Mouse (Mus musculus) MEL (cell line): ENCODE results near the gene Arid1b.

Source experiments
- CTCF ChIP-seq, 3 experiments: IDR thresholded peaks in 2 of 3; conservative IDR thresholded peaks in 1 of 3; 2 replicates each; pipeline ENCODE4 v1.5.1; 2011 to 2012; ENCODE audit warnings: low read length in 3 of 3, low read depth in 2 of 3, mild to moderate bottlenecking in 2 of 3, improper control_type of control experiment in 1 of 3, inconsistent platforms in 1 of 3, mixed read lengths in 1 of 3, moderate library complexity in 1 of 3; ENCODE audit not compliant: control insufficient read depth in 1 of 3, insufficient read depth in 1 of 3, poor library complexity in 1 of 3, severe bottlenecking in 1 of 3
- E2F4 ChIP-seq: IDR thresholded peaks from 2 replicates; pipeline ENCODE4 v1.6.1; 2011; ENCODE audit warnings: low read depth, low read length, improper control_type of control experiment, borderline replicate concordance
- ELF1 ChIP-seq: IDR thresholded peaks from 2 replicates; pipeline ENCODE4 v1.6.1; 2014; ENCODE audit warnings: low read depth, mild to moderate bottlenecking, inconsistent platforms, low read length, improper control_type of control experiment, moderate library complexity
- EP300 ChIP-seq, 2 experiments: IDR thresholded peaks; 2 replicates each; pipeline ENCODE4 v1.6.1; 2011; ENCODE audit warnings: improper control_type of control experiment in 2 of 2, low read length in 2 of 2, low read depth in 1 of 2, mild to moderate bottlenecking in 1 of 2
- ETS1 ChIP-seq: IDR thresholded peaks from 2 replicates; pipeline ENCODE4 v1.6.1; 2012; ENCODE audit warnings: low read depth, mild to moderate bottlenecking, inconsistent platforms, low read length, improper control_type of control experiment, moderate library complexity
- HCFC1 ChIP-seq: IDR thresholded peaks from 2 replicates; pipeline ENCODE4 v1.6.1; 2012; ENCODE audit warnings: low read depth, mild to moderate bottlenecking, inconsistent platforms, low read length, improper control_type of control experiment, moderate library complexity
- MAX ChIP-seq: IDR thresholded peaks from 2 replicates; pipeline ENCODE4 v1.6.1; 2011; ENCODE audit warnings: low read length, improper control_type of control experiment
- MAZ ChIP-seq: IDR thresholded peaks from 2 replicates; pipeline ENCODE4 v1.6.1; 2012; ENCODE audit warnings: low read depth, mild to moderate bottlenecking, inconsistent platforms, low read length, improper control_type of control experiment
- MYC ChIP-seq: IDR thresholded peaks from 2 replicates; pipeline ENCODE4 v1.6.1; 2011; ENCODE audit warnings: low read depth, mild to moderate bottlenecking, low read length, improper control_type of control experiment, moderate library complexity
- POLR2A ChIP-seq, 2 experiments: IDR thresholded peaks; 2 replicates each; pipeline ENCODE4 v1.6.1; 2011 to 2012; ENCODE audit warnings: low read length in 2 of 2, mild to moderate bottlenecking in 2 of 2, control low read depth in 1 of 2, improper control_type of control experiment in 1 of 2, low read depth in 1 of 2, moderate library complexity in 1 of 2; ENCODE audit not compliant: control insufficient read depth in 1 of 2, insufficient read depth in 1 of 2, poor library complexity in 1 of 2
- RAD21 ChIP-seq: IDR thresholded peaks from 2 replicates; pipeline ENCODE4 v1.6.1; 2011; ENCODE audit warnings: mild to moderate bottlenecking, low read depth, low read length, improper control_type of control experiment
- ZKSCAN1 ChIP-seq: IDR thresholded peaks from 2 replicates; pipeline ENCODE4 v1.6.1; 2012; ENCODE audit warnings: low read depth, mild to moderate bottlenecking, inconsistent platforms, low read length, improper control_type of control experiment, moderate library complexity
- ZNF384 ChIP-seq: IDR thresholded peaks from 2 replicates; pipeline ENCODE4 v1.6.1; 2012; ENCODE audit warnings: low read depth, mild to moderate bottlenecking, inconsistent platforms, low read length, improper control_type of control experiment

GRCm38 (mm10) chr17:5284783-5285182 is 290.7 kb downstream of the Arid1b start:
- no peak for TF ChIP-seq RAD21
- TF ChIP-seq CTCF (IDR thresholded peaks at IDR 0.05 in 2 of 3, conservative IDR thresholded peaks at IDR 0.05 in 1 of 3; ENCODE audit: control insufficient read depth in 1 of 3, insufficient read depth in 1 of 3, low read depth in 2 of 3, low read length in 3 of 3, poor library complexity in 1 of 3, severe bottlenecking in 1 of 3), result no peak
- TF ChIP-seq HCFC1, result no peak
- no peak for TF ChIP-seq ETS1
- TF ChIP-seq EP300 (IDR thresholded peaks at IDR 0.05; ENCODE audit: low read depth in 1 of 2, low read length in 2 of 2), result no peak
- TF ChIP-seq E2F4, result no peak
- TF ChIP-seq POLR2A (IDR thresholded peaks at IDR 0.05; ENCODE audit: control insufficient read depth in 1 of 2, insufficient read depth in 1 of 2, low read depth in 1 of 2, low read length in 2 of 2, poor library complexity in 1 of 2), result no peak
- no peak for TF ChIP-seq ELF1
- TF ChIP-seq MYC, result no peak
- no peak for TF ChIP-seq MAX
- no peak for TF ChIP-seq ZNF384
- no peak for TF ChIP-seq MAZ
- no peak for TF ChIP-seq ZKSCAN1
